Mouse (Mus musculus) hindbrain, embryonic 13.5 days (tissue): ENCODE data around the gene 1810030O07Rik. TPM values are rescaled to one million over a fixed set of nuclear protein-coding genes. Genes with fewer than 3 reads are reported as not detected.
"Not testable (repeated sequence)": the region's sequence is repeated elsewhere in the genome, so short reads cannot be mapped to it uniquely, and the experiment has no call there.

ENCODE experiments used
- ATAC-seq: fragments of 200-750 bp; cut with Nextera tagmentation; 2 replicates; pipeline ENCODE4 v1.8.0; 2017; ENCODE audit warnings: moderate TSS enrichment; ENCODE audit not compliant: low FRiP score
- H3K27ac ChIP-seq: fragments of 300-500 bp; sonication (generic); 2 replicates; pipeline ENCODE4 v1.5.1; 2015; ENCODE audit warnings: inconsistent platforms, mild to moderate bottlenecking, moderate library complexity
- H3K27me3 ChIP-seq: fragments of 300-500 bp; sonication (generic); 2 replicates; pipeline ENCODE4 v1.6.1; 2015; ENCODE audit warnings: mild to moderate bottlenecking, inconsistent platforms
- H3K36me3 ChIP-seq: fragments of 300-500 bp; sonication (generic); 2 replicates; pipeline ENCODE4 v1.6.1; 2015; ENCODE audit warnings: mild to moderate bottlenecking, inconsistent platforms
- H3K4me1 ChIP-seq: fragments of 300-500 bp; sonication (generic); replicated peaks from 2 replicates; pipeline ENCODE4 v1.6.1; 2015; ENCODE audit warnings: inconsistent platforms
- H3K4me2 ChIP-seq: fragments of 300-500 bp; sonication (generic); 2 replicates; pipeline ENCODE4 v1.6.1; 2015; ENCODE audit warnings: inconsistent platforms, mild to moderate bottlenecking, moderate library complexity
- H3K4me3 ChIP-seq: fragments of 300-500 bp; sonication (generic); 2 replicates; pipeline ENCODE4 v1.5.1; 2015; ENCODE audit warnings: mild to moderate bottlenecking, inconsistent platforms
- H3K9ac ChIP-seq: fragments of 300-500 bp; sonication (generic); 2 replicates; pipeline ENCODE4 v1.6.1; 2015; ENCODE audit warnings: mild to moderate bottlenecking, inconsistent platforms
- H3K9me3 ChIP-seq: fragments of 300-500 bp; sonication (generic); 2 replicates; pipeline ENCODE4 v1.6.1; 2016; ENCODE audit warnings: inconsistent platforms
- WGBS: fragments of 180-500 bp; shearing (Covaris S2); methylation state at CpG from one replicate; pipeline ENCODE4 v1.1.7; 2015; 5-methylcytosine and 5-hydroxymethylcytosine counted together
- polyA plus RNA-seq: library from polyadenylated mRNA; unstranded; fragments of >200 nt; fragmentation: Nextera tagmentation; extraction: Ambion mirVana; gene quantifications from 2 replicates; pipeline ENCODE4 v1.2.1, GENCODE M21; 2015

Gene 1810030O07Rik
- polyA plus RNA-seq = 28.4 and 30.2 TPM in 2 replicates

GRCm38 (mm10) chrX:12673054-12673775 is at the start of gene 1810030O07Rik:
Gene 1810030O07Rik, minus strand, starts transcription at chrX:12673668.
- H3K27me3 ChIP-seq = 0 out of 2 replicates have a peak, but pooled peaks cover 4% of the 10 kb centered on the region
- peak within 1 kb of the TSS; percentile 59 for H3K4me2 ChIP-seq
- H3K27ac ChIP-seq = peak within 1 kb of the TSS; percentile 88
- H3K9ac ChIP-seq = peak within 1 kb of the TSS; percentile 81
- ATAC-seq = peak; percentile 100
- peaks cover 7% of the 10 kb centered on the region for H3K4me1 ChIP-seq
- H3K9me3 ChIP-seq = no peaks in the 10 kb centered on the region
- WGBS = 13% methylated on average over 42 of the region's 42 CpGs
- peak within 1 kb of the TSS; percentile 64 for H3K4me3 ChIP-seq
- peaks cover 9% of the 10 kb centered on the region for H3K36me3 ChIP-seq

- no peak overlapping the region for H3K9ac ChIP-seq
- no peak for ATAC-seq
- no peak overlapping the region for H3K4me3 ChIP-seq
- H3K4me1 ChIP-seq = no peaks in the 10 kb centered on the region
- H3K9me3 ChIP-seq = no peaks in the 10 kb centered on the region
- H3K27ac ChIP-seq = no peak overlapping the region
- WGBS = 83% methylated on average over 4 of the region's 4 CpGs
- no peak overlapping the region for H3K4me2 ChIP-seq
- no peaks in the 10 kb centered on the region for H3K27me3 ChIP-seq
- peaks cover 26% of the 10 kb centered on the region for H3K36me3 ChIP-seq
Observed at GRCm38 (mm10) chrX:12716036-12716435, 42.6 kb upstream of the 1810030O07Rik start.

- Histone ChIP-seq H3K9me3 (no peaks in the 10 kb centered on the region), H3K36me3 (peaks cover 26% of the 10 kb centered on the region), H3K27me3 (no peaks in the 10 kb centered on the region), H3K9ac (no peak overlapping the region), H3K4me1 (no peaks in the 10 kb centered on the region), H3K4me3 (no peak overlapping the region), H3K4me2 (no peak overlapping the region), H3K27ac (no peak overlapping the region)
- WGBS = 94% methylated on average over 7 of the region's 7 CpGs
- ATAC-seq = no peak
Observed at GRCm38 (mm10) chrX:12713796-12714195, 40.3 kb upstream of the 1810030O07Rik start.

- no peak overlapping the region for H3K27ac ChIP-seq
- no peak for ATAC-seq
- H3K4me1 ChIP-seq = no peaks in the 10 kb centered on the region
- H3K9ac ChIP-seq = no peak overlapping the region
- H3K36me3 ChIP-seq = peaks cover 24% of the 10 kb centered on the region
- no peak overlapping the region for H3K4me3 ChIP-seq
- no peaks in the 10 kb centered on the region for H3K9me3 ChIP-seq
- 84% methylated on average over 8 of the region's 8 CpGs for WGBS
- H3K4me2 ChIP-seq = no peak overlapping the region
- no peaks in the 10 kb centered on the region for H3K27me3 ChIP-seq
Observed at GRCm38 (mm10) chrX:12686910-12687309, 13.4 kb upstream of the 1810030O07Rik start.

DNA sequence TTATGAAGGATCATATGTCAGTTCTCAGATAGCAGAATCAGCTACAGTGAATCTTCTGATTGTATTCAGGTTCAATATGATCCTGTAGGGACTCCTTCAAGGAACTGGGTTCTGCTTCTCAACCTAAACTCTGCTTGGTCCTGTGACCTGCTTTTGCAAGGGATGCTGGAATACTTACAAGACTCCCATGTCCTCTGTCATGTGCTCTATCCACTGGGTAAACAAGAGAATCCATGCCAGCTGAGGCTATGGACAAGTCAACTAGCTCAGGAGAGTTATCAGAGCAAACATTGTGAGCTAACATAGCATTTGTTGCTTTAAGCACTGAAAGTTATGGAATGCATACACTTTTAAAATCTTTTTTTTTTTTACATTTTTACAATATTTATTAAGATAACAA is 12.6 kb upstream of the 1810030O07Rik start:
- H3K4me3 ChIP-seq = no peak overlapping the region
- no peak overlapping the region for H3K9ac ChIP-seq
- ATAC-seq = no peak
- H3K9me3 ChIP-seq = no peaks in the 10 kb centered on the region
- no peaks in the 10 kb centered on the region for H3K27me3 ChIP-seq
- no peaks in the 10 kb centered on the region for H3K4me1 ChIP-seq
- no peak overlapping the region for H3K4me2 ChIP-seq
- H3K27ac ChIP-seq = no peak overlapping the region
- peaks cover 24% of the 10 kb centered on the region for H3K36me3 ChIP-seq

DNA sequence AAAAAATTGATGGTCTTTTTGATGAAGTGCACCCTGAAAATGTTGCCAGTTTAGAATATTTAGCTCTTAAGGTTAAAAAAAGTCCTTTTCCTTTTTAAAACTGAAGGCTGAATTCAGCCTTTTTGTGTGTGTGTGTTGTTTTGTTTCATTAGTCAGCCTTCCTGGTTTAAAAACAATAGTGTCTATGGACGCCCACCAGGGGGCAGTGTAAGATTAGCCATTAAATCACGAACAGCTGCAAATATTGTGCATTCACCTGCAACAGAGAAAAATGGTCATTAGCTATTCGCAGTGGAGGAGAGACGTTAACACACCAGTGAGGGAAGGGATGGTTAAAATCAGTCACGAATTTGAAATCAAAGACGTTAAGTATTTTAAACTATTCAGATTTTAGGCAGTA is 3.9 kb upstream of the 1810030O07Rik start:
- Histone ChIP-seq H3K9ac (no peak overlapping the region), H3K36me3 (no peaks in the 10 kb centered on the region), H3K27ac (no peak overlapping the region), H3K4me2 (no peak overlapping the region), H3K9me3 (no peaks in the 10 kb centered on the region), H3K4me3 (no peak overlapping the region), H3K4me1 (peaks cover 5% of the 10 kb centered on the region), H3K27me3 (0 out of 2 replicates have a peak, but pooled peaks cover 4% of the 10 kb centered on the region)
- ATAC-seq = no peak
- 37% methylated on average over 6 of the region's 6 CpGs for WGBS

DNA sequence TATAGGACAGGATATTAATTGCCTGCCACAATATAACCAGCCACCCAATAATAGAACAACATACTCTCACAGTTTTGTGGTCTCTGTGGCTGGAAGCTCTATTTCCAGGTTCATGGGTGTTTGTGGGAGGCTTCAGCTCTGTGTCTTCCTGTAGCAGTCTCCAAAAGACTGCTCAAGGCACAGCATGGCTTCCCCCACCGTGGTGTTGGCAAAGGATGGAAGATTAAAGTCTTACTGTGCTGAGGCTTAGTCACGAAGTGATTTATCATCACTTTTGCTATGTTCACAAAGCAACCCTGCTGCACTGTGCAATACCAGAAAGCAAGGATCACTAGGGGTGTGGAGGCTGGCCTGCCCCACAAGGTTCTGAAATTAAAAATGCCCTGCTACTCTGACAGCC is 19.6 kb downstream of the 1810030O07Rik start:
- H3K4me2 ChIP-seq = no peak overlapping the region
- ATAC-seq = no peak
- peaks cover 47% of the 10 kb centered on the region for H3K36me3 ChIP-seq
- H3K9ac ChIP-seq = no peak overlapping the region
- 74% methylated on average over 2 of the region's 2 CpGs for WGBS
- no peak overlapping the region for H3K4me3 ChIP-seq
- H3K9me3 ChIP-seq = no peaks in the 10 kb centered on the region
- H3K27me3 ChIP-seq = no peaks in the 10 kb centered on the region
- H3K4me1 ChIP-seq = no peaks in the 10 kb centered on the region
- no peak overlapping the region for H3K27ac ChIP-seq

DNA sequence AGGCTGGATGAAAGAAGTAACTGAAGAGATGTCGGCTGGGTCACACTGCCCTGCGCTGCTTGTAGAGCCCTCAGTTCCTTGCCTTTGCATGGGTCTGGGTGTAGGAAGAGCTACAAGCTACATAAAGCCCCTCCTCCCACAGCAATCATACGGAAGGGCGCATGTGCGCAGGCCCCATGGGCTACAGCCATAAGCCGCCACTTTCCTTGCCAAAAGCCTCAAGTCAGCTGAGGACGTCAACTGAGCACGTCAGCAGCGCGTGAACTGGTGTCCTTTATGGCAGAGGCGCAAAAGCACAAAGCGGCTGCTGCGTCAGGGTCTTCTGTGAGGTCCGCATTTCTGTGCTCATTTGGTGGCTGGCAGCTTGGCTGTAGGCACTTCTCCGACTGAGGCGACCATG is 21.6 kb downstream of the 1810030O07Rik start:
- 88% methylated on average over 16 of the region's 16 CpGs for WGBS
- H3K9ac ChIP-seq = no peak overlapping the region

GRCm38 (mm10) chrX:12645531-12646304 is 27.8 kb downstream of the 1810030O07Rik start:
- 57% methylated on average over 12 of the region's 12 CpGs for WGBS
- Histone ChIP-seq H3K27me3 (no peaks in the 10 kb centered on the region), H3K4me2 (no peak overlapping the region), H3K9ac (no peak overlapping the region), H3K27ac (no peak overlapping the region), H3K4me3 (no peak overlapping the region), H3K36me3 (peaks cover 5% of the 10 kb centered on the region; the same call in 1 of the 2 replicates), H3K4me1 (peaks cover 3% of the 10 kb centered on the region; the same call in 1 of the 2 replicates), H3K9me3 (no peaks in the 10 kb centered on the region)
- ATAC-seq = peak; percentile 57; the same call in 1 of the 2 replicates

More for the DNA sequence above, 21.6 kb downstream of the 1810030O07Rik start:
- no peaks in the 10 kb centered on the region for H3K4me1 ChIP-seq
- H3K36me3 ChIP-seq = peaks cover 33% of the 10 kb centered on the region
- H3K27ac ChIP-seq = no peak overlapping the region
- no peak overlapping the region for H3K4me2 ChIP-seq
- H3K4me3 ChIP-seq = no peak overlapping the region
- ATAC-seq = no peak
- no peaks in the 10 kb centered on the region for H3K27me3 ChIP-seq
- H3K9me3 ChIP-seq = no peaks in the 10 kb centered on the region

- peaks cover 3% of the 10 kb centered on the region; the same call in 1 of the 2 replicates for H3K36me3 ChIP-seq
- WGBS = 42% methylated on average over 2 of the region's 2 CpGs
- no peaks in the 10 kb centered on the region for H3K9me3 ChIP-seq
- no peak overlapping the region for H3K4me3 ChIP-seq
- H3K27ac ChIP-seq = no peak overlapping the region
- no peak for ATAC-seq
- no peak overlapping the region for H3K4me2 ChIP-seq
- no peak overlapping the region for H3K9ac ChIP-seq
- peaks cover 3% of the 10 kb centered on the region; the same call in 1 of the 2 replicates for H3K4me1 ChIP-seq
- no peaks in the 10 kb centered on the region for H3K27me3 ChIP-seq
Observed at GRCm38 (mm10) chrX:12644976-12645375, 28.5 kb downstream of the 1810030O07Rik start.

GRCm38 (mm10) chrX:12625131-12625530 is 48.3 kb downstream of the 1810030O07Rik start:
- Histone ChIP-seq H3K4me1 (no peaks in the 10 kb centered on the region), H3K4me3 (no peak overlapping the region), H3K27me3 (no peaks in the 10 kb centered on the region), H3K9ac (no peak overlapping the region), H3K27ac (no peak overlapping the region), H3K9me3 (no peaks in the 10 kb centered on the region), H3K36me3 (no peaks in the 10 kb centered on the region), H3K4me2 (no peak overlapping the region)
- 81% methylated on average over 4 of the region's 4 CpGs for WGBS
- ATAC-seq = no peak

DNA sequence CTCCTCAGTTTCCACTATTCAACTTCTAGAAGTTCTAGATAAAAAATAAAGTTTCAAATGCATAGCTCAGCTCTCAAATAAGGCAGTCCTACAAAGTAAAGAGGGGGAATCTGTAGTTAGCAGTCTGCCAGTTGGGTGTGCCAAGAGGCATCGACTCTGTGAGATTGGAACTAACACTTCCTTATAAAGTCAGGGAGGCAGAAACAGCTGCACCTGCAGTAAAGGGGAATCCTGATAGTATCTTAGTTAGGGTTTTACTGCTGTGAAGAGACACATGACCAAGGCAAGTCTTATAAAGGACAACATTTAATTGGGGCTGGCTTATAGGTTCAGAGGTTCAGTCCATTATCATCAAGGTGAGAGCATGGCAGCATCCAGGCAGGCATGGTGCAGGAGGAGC is 61.1 kb downstream of the 1810030O07Rik start:
- not testable (repeated sequence) for H3K4me2 ChIP-seq, H3K27ac ChIP-seq, ATAC-seq, H3K9me3 ChIP-seq, H3K4me1 ChIP-seq, H3K27me3 ChIP-seq, H3K4me3 ChIP-seq, H3K9ac ChIP-seq
- 96% methylated on average over 1 of the region's 1 CpGs for WGBS
- peaks cover 49% of the 10 kb centered on the region for H3K36me3 ChIP-seq
